Comparison of ENCODE assay signal across 30 mouse cellular contexts in genomic region chr10:19022272-19022671, GRCm38 (mm10).
"Had no signal": no experiment of that assay in that cellular context is flagged by ENCODE, and none has a peak within 500 bp of the region (broad histone marks: within the 10 kb centered on the region; RNA-seq: fewer than 3 reads in every experiment).

No protein-coding gene starts in this region.

- H3K27ac ChIP-seq: left cerebral cortex, adult 2 months; limb, embryonic 10.5 days; limb, embryonic 12.5 days; limb, embryonic 13.5 days; limb, embryonic 15.5 days; liver, embryonic 12.5 days; liver, embryonic 13.5 days; liver, embryonic 14.5 days; liver, embryonic 15.5 days; lung, embryonic 15.5 days; macrophage; midbrain, embryonic 10.5 days; midbrain, embryonic 12.5 days; midbrain, embryonic 13.5 days; midbrain, embryonic 15.5 days had no signal

- DNase-seq: left cerebral cortex, postnatal 4 days; liver; liver, embryonic 13.5 days; liver, postnatal 0 days; lung, adult 18-20 months; lung, adult 2 months; lung, embryonic 14.5 days; lung, postnatal 10 days; lung, postnatal 14 days; lung, postnatal 36 days; lung, postnatal 4 days; midbrain, embryonic 14.5 days had no signal

- H3K27me3 ChIP-seq: limb, embryonic 12.5 days; limb, embryonic 13.5 days; limb, embryonic 15.5 days; liver, embryonic 12.5 days; liver, embryonic 13.5 days; liver, embryonic 15.5 days; lung, embryonic 15.5 days; megakaryocyte, embryonic 14.5 days; midbrain, embryonic 15.5 days had no signal

- ATAC-seq: liver, embryonic 12.5 days; liver, postnatal 0 days; lung, postnatal 0 days; midbrain, embryonic 13.5 days; midbrain, embryonic 15.5 days; midbrain, embryonic 16.5 days had no signal

- H3K36me3 ChIP-seq: limb, embryonic 10.5 days; limb, embryonic 12.5 days; limb, embryonic 13.5 days; limb, embryonic 15.5 days; liver, embryonic 12.5 days; liver, embryonic 13.5 days; liver, embryonic 15.5 days; lung, embryonic 15.5 days; midbrain, embryonic 10.5 days; midbrain, embryonic 12.5 days; midbrain, embryonic 13.5 days; midbrain, embryonic 15.5 days had no signal

- H3K4me1 ChIP-seq: limb, embryonic 10.5 days; limb, embryonic 12.5 days; limb, embryonic 15.5 days; liver, embryonic 12.5 days; liver, embryonic 13.5 days; liver, embryonic 15.5 days; lung, embryonic 15.5 days; midbrain, embryonic 10.5 days; midbrain, embryonic 12.5 days; midbrain, embryonic 13.5 days; midbrain, embryonic 15.5 days had no signal

- H3K4me3 ChIP-seq: left cerebral cortex, adult 2 months; limb, embryonic 10.5 days; limb, embryonic 12.5 days; limb, embryonic 13.5 days; limb, embryonic 15.5 days; liver, embryonic 12.5 days; liver, embryonic 13.5 days; liver, embryonic 15.5 days; lung, embryonic 15.5 days; megakaryocyte, embryonic 14.5 days; midbrain, embryonic 10.5 days; midbrain, embryonic 12.5 days; midbrain, embryonic 13.5 days; midbrain, embryonic 15.5 days; myocyte had no signal
